Mouse (Mus musculus) liver, adult (tissue): ENCODE data around the gene Otud3.

Experiments
- GATA4 ChIP-seq: IDR thresholded peaks from 2 replicates; pipeline ENCODE4 v1.6.1; 2014; ENCODE audit warnings: mild to moderate bottlenecking, low read length; ENCODE audit not compliant: insufficient replicate concordance

The Otud3 gene

GRCm38 (mm10) chr4:138866413-138866812, 47.3 kb downstream of the Otud3 start:
- TF ChIP-seq GATA4 = no peak

- no peak for TF ChIP-seq GATA4
Measured at GRCm38 (mm10) chr4:138865991-138866390, 47.8 kb downstream of the Otud3 start.

GRCm38 (mm10) chr4:138865092-138865491, 48.7 kb downstream of the Otud3 start:
- no peak for TF ChIP-seq GATA4

GRCm38 (mm10) chr4:138863344-138863998, 50.3 kb downstream of the Otud3 start, which contains the start of gene Pla2g5:
Pla2g5 (minus strand) TSS chr4:138863482.
- no peak for TF ChIP-seq GATA4

- no peak for TF ChIP-seq GATA4
Measured at GRCm38 (mm10) chr4:138859728-138860127, 54.0 kb downstream of the Otud3 start.

- no peak for TF ChIP-seq GATA4
Measured at GRCm38 (mm10) chr4:138859245-138859644, 54.5 kb downstream of the Otud3 start.

GRCm38 (mm10) chr4:138858446-138858845, 55.3 kb downstream of the Otud3 start:
- no peak for TF ChIP-seq GATA4

GRCm38 (mm10) chr4:138857576-138857975, 56.2 kb downstream of the Otud3 start:
- TF ChIP-seq GATA4 = no peak

- TF ChIP-seq GATA4 = no peak
Measured at GRCm38 (mm10) chr4:138856491-138856890, 57.3 kb downstream of the Otud3 start.

GRCm38 (mm10) chr4:138855092-138855632, 58.6 kb downstream of the Otud3 start:
- no peak for TF ChIP-seq GATA4

GRCm38 (mm10) chr4:138852961-138853360, 60.8 kb downstream of the Otud3 start:
- TF ChIP-seq GATA4 = no peak

- no peak for TF ChIP-seq GATA4
Measured at GRCm38 (mm10) chr4:138851463-138851862, 62.3 kb downstream of the Otud3 start.
